Mouse (Mus musculus): ENCODE measurements around the gene Samhd1. TPM values are rescaled to one million over a fixed set of nuclear protein-coding genes. Genes with fewer than 3 reads are reported as not detected.

The Samhd1 gene
- polyA plus RNA-seq (2017; shearing (Covaris generic)), result 747 TPM

DNA sequence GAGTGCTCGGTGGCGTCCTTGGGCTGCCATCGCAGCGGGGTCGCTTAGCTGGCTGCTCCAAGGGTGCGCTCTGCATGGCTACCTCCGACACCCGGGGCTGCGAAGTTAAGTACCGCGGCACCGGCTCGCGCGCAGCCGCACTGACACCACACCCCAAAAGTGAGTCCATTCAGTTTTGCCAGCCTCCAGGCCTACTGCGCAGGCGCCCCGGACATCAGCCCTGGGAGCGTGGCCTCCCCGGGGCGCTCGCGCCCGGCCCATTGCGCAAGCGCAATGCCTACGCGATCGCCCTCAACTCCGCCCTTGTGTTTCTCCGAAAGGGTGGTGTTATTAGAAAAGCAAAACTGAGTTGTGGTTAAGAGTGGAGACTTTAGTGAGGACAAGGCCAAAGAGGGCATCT, at the start of gene Samhd1:
Gene Samhd1 (minus strand): TSS at position 252 of the 400 bp plus-strand sequence.

DNA sequence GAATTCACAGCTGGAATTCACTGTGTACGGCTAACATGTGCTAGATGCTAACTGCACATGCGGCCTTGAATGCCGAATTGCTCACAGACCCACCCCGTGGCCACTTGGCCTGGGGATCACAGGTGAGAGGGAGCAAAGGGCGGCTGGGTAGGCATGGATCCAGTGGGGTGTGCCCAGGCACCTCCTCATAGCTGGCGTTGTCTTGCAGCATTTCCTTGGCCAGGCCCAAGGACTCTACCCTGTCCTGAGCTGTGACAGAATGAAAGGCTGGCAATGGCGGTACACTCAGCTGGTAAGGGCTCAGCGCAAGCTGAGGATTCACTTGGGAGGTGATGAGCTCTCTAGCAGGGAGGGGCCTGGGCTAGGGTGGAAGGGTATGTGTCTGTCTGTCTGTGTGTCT, 48.3 kb downstream of the Samhd1 start, which contains the start of gene Tldc2:
Gene Tldc2 (plus strand): TSS at position 260 of the 400 bp plus-strand sequence.

DNA sequence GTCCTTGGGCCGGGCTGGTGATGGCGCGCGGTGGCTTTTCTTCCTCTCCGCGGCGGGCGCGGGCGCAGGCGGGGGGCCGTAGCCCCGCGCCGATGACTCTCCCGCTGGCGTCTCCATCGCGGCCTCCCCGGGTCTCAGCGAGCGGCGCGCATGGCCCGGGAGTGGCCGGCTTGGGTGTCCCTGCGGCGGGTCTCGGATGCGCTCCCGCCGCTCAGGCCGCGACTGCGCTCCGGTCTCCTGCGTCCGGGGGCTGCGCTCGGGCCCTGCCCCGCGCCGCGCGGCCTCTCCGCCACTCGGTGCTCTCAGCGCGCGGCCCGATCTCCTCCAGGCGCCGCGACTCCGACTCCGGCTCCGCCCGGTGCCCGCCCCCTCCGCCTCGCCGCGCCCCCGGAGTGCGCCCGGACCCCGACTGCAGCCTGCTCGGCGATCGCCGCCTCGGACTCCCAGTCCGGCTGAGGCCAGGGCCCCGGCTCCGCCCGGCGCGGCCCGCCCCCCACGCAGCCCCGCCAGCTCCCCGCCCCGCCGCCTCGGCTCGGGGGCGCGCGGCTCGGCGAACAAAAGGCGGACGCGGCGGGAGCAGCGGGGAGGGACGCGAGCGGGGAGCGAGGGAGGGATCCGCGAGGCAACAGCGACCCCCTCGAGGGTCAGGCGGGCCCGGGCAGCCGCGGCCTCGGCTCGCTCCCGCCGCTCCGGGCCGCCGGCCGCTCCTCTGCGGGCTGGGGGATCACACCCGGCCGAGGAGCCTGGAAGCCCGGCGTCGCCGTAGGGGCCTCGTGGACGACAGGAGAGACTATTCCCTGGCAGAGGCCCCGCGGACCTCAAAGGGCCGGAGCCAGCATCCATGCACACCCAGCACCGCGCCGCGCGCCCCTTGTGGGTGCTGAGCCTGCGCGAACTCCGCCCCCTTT, 56.0 kb downstream of the Samhd1 start, which contains the start of gene Soga1:
Gene Soga1 (minus strand): TSS at position 462 of the 908 bp plus-strand sequence.

Other genes with a start within 250 kb of the Samhd1 start
- 89.9 TPM for gene Sla2, start 248.1 kb downstream of the Samhd1 start, polyA plus RNA-seq (2017; shearing (Covaris generic))
- 187 TPM for gene Ndrg3, start 143.2 kb downstream of the Samhd1 start, polyA plus RNA-seq (2017; shearing (Covaris generic))
- 16.9 TPM for gene Dsn1, start 128.1 kb downstream of the Samhd1 start, polyA plus RNA-seq (2017; shearing (Covaris generic))
- gene Soga1, start 56.0 kb downstream of the Samhd1 start, polyA plus RNA-seq (2017; shearing (Covaris generic)), result not detected
- not detected for gene Tldc2, start 48.2 kb downstream of the Samhd1 start, polyA plus RNA-seq (2017; shearing (Covaris generic))
- gene Rbl1, start 69.3 kb upstream of the Samhd1 start, polyA plus RNA-seq (2017; shearing (Covaris generic)), result 28.0 TPM
- 242 TPM for gene Rpn2, start 143.8 kb upstream of the Samhd1 start, polyA plus RNA-seq (2017; shearing (Covaris generic))
- not detected for gene Mroh8, start 144.3 kb upstream of the Samhd1 start, polyA plus RNA-seq (2017; shearing (Covaris generic))
- gene Ghrh, start 212.2 kb upstream of the Samhd1 start, polyA plus RNA-seq (2017; shearing (Covaris generic)), result not detected
- gene Manbal, start 232.3 kb upstream of the Samhd1 start, polyA plus RNA-seq (2017; shearing (Covaris generic)), result 56.7 TPM

All from CD4-positive, CD25-positive, alpha-beta regulatory T cell, adult 9 weeks (primary cell).